Mouse (Mus musculus) spleen, embryonic (tissue): ENCODE data around the gene Cdk1.
"Not testable (repeated sequence)": the region's sequence is repeated elsewhere in the genome, so short reads cannot be mapped to it uniquely, and the experiment has no call there.

ENCODE experiments used
- CTCF ChIA-PET: fragments of 350-600 bp; sonication (Branson Sonifier 250); formaldehyde crosslinking; loops from one replicate; lab custom pipeline; 2022; lab: Charles Lee

The Cdk1 gene

DNA sequence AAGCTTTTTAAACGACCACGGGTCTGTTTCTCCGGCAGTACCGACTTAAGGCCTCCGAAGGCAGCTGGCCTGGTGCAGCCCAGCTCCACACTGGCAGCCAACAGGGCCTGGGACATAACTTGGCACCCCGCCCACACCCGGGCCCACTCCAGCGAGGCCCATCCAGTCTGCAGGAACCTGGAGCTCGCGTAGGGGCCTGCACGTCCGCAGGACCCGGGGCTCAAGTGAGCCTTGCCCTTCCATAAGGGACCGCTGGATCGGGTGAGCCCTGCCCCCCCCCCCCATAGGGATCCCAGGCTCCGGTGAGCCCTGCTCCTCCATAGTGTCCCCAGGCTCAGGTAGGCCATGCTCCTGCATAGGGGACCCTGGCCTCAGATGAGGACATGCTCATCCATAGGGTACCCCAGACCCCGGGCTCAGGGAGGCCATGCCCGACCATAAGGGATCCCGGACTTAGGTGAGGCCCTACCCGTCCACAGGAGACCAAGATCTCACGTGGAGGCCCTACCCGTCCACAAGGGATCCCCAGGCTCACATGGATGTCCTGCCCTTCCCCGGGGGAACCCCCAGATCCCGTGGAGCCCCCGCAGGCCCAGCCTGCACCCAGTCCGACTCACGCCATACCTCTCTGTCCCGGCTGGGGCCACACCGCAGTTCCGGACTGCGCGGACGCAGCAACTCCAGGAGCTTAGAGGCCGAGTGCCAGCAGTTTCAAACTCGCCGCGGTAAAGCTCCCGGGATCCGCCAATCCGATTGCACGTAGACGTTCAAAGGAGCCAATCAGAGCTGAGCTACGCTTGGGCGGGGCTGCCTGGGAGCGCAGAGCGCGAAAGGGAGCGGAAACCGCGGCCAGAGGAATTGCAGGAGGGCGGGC lies at the start of gene Cdk1:
Gene Cdk1 (minus strand): TSS at position 727 of the 874 bp plus-strand sequence.
- CTCF ChIA-PET, result interaction anchor here (0.7 kb wide), 1 partner anchor 976 kb away, joined by 5 read pairs; no protein-coding TSS in a partner anchor

DNA sequence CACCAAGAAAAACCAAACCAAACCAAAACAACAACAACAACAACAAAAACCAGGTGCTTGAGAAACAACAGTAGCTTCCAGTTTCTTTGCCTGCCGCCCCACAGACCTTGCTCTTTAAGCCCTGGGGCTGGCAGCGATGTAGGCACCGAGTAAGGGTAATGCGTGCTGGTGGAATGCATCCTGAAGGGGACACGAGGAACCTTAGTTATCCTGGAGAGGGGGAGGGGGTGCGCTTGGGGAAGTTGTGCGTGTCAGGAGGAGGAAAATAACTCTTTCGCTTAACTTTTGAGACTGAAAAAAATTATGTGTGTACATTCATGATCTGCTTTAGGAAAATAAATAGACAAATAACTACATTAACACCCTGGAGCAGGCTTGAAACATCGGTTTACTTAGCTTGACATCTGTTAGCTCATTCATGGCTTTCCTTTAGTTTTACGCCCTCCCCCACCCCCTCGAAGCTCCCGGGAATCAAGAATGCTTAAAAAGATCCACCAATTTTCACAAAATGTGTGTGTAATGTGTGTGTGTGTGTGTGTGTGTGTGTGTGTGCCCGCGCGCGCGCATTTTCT lies 47.2 kb upstream of the Cdk1 start:
- CTCF ChIA-PET, result no interaction called here

DNA sequence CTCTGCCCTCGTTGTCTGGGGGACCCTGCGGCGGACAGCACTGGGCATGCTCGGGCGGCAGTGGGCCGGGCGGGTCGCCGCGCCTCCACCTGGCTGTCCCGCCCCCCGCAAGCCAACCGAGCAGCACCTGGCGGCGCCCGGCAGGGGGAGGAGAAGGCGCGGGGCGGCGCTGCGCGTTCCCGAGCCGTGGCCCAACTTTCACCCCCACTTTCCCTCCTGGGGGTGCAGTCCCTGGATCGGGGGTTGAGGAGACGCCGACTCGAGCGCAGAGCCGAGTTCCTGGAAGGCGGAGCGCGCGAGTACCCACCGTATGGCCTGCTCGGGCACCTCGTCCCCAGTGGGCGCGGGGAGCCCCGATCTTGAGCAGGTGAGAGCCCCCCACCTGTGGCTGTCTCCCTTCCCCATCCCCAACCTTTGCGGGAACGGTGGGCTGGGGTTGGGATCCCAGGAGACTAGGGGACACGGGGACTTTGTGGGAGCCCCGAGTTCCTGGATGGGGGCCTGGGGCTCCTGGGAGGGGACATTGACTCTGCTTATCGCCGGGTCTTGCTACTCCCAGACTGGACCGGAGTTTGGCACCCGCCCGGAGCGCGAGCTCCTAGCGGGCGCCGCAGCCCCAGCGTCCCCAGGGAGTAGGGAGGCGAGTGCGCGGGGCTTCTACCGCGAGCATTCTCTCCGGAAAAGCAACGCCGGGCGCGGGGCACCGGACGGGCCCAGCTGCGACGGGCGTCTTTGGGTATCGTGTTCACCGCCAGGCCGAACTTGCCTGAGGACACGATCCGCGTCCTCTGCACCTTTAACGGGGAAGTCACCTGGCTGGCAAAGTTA lies 46.2 kb upstream of the Cdk1 start, which contains the start of gene Ank3:
Gene Ank3 (plus strand): TSS at position 11 of the 828 bp plus-strand sequence.
- CTCF ChIA-PET, result no interaction called here

DNA sequence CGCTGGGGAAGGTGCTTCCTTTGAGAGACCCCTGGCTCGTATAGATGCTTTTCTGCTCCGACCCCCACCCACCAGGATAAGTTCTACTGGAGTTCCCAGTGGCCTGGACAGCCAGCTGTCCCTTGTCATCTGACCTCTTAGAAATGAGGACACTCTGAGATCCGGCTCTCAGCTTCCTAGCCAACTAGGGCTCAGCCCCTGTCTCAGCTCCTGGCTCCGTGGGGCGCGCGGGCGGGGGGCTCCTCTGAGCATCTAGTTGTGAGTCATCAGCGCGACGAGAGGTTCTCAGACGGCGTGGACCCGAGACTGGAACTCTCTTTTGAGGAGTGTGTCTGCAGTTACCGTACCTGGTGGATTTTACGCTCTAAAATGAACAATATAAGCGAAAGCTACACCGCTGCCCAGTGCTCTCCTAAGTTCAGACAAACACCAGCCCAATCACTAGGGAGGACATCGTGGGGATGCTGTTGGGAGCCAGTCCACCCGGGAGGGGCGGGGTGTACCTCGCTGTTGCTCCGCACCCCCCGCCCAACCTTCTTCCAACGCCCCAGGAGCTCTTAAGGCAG lies 45.5 kb upstream of the Cdk1 start:
- CTCF ChIA-PET, result no interaction called here

DNA sequence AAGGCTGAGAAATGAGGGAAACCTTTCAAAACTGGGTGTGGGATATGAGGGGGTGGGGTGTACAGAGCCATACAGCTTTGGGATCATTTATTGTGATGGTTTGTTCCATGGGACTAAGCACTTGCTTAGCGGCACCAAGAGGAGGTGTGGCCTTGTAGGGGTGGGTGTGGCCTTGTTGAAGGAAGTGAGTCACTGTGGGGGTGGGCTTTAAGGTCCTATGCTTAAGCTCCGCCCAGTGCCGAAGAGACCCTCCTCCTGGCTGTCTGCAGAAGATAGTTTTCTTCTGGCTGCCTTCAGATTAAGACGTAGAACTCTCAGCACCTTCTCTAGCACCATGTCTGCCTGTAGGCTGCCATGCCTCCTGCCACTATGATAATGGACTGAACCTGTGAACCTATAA lies 36.8 kb upstream of the Cdk1 start:
- CTCF ChIA-PET, result no interaction called here

DNA sequence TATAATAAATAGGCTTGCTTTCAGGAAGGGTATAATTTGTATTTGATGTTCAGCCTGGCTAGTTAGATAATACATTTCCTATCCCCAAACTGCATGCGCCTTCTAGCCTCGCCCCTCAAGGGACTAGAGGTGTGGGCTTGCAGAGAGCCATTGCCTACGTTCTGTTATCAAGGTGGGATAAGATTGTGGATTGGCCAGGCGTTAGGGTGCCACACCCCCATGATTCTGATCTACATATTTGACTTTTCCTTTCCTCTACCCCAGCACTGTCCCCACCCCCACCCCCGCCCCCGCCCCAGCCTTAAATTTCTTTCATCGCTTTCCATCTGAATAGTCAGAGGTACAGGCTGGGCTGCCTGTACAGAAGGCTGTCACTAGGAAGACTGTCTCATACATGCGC lies 34.0 kb upstream of the Cdk1 start:
- CTCF ChIA-PET, result no interaction called here

DNA sequence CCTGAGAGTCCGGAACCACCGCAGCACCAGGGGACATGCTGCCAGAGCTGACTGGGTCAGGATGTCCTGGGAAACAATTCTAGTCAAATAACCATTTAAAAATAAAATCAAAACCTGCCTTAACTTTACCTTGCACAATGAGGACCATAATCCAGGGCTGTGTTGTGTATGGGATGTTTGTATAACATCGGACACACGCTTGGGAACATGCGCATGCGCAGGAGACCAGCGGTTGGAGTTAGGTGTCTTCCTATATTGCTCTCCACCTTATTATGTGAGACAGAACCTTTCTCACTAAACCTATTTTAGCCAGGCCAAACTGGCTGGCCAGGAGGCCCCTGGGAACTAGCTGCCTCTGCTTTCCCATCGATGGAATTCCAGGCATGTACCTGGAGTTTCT lies 32.4 kb upstream of the Cdk1 start:
- CTCF ChIA-PET, result no interaction called here

DNA sequence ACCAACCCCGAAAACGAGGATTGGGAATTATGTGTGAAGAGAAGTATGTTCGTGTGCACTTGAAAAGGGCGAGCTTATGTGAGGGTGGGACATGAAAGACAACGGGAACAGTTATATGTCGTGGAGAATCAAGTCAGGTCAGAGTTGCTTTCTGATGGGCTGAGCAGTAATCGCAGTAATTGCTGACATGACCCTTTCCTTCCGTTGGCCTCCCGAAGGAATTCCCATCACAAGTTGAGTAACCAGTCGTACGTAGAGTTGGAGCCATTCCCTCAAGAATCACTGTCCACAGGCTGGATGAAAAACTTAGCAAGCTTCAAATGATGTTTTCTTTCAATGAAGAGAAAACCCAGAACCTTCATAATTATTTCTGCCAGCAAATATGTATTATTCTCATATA lies 31.9 kb upstream of the Cdk1 start:
- CTCF ChIA-PET, result no interaction called here

DNA sequence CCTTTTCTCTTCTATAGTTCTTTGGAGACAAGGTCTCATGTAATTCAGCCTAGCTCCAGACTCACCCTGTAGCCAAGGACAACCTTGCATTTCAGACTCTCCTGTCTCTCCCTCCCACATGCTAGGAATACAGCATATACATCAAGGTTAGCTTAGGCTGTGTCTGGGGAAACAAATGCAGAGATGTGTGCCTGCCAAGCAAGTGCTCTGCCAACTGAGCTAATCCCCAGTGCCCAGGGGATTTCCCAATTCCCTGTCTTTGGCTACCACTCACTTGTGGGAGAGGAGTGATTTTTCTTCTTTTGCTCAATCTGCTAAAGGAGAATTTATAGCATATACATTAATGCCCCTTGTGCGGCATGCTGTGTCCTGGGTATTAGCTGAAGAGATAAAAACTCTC lies 30.4 kb upstream of the Cdk1 start:
- CTCF ChIA-PET, result no interaction called here

DNA sequence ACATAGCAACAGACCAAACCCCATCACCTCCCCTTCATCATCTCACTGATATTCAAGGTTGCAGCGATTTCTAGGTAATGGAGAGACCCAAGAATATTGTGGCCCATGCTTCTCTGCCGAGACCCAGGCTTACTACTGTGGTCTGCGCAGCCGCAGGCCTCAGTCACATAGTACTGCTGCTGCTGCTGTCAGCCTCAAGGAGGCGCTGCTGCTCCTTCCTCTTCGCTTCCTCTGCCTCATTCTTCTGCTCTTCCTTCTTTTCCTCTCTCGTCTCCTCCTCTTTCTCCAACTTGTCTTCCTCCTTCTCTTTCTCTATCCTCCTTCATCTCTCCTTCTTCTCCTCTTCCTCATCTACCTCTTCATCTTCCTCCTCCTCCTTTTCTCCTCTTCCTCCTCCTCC lies 22.4 kb upstream of the Cdk1 start:
- CTCF ChIA-PET, result no interaction called here

DNA sequence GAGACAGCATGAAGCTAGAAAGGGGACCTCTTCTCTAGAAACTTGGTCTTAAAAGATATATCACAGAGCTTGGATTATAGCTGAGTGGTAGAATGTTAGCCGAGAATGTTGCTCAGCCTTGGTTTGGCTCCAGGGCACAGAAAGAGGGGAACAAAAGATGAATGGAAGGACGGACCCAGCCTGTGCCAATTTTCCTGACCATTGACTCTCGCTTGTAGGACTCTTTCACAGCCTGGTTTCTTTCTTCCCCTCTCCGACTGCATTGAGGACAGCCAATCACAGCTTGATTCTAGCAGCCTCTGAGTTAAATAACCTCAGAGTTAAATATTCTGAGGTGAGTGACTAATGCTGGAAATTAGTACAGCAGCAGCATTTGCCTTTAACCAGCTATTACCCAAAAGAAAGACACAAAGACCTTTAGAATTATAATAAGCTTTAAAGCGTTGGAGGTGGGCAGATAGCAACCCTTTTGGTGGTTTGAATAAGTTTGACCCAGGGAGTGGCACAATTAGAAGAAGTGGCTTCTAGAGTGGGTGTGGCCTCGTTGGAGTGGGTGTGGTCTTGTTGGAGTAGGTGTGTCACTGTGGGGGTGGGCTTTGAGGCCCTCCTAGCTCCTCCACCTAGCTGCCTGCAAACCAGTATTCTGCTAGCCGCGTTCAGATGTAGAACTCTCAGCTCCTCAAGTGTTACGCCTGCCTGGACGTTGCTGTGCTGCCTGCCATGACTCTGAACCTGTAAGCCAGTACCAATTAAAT lies 21.2 kb upstream of the Cdk1 start:
- CTCF ChIA-PET, result no interaction called here

DNA sequence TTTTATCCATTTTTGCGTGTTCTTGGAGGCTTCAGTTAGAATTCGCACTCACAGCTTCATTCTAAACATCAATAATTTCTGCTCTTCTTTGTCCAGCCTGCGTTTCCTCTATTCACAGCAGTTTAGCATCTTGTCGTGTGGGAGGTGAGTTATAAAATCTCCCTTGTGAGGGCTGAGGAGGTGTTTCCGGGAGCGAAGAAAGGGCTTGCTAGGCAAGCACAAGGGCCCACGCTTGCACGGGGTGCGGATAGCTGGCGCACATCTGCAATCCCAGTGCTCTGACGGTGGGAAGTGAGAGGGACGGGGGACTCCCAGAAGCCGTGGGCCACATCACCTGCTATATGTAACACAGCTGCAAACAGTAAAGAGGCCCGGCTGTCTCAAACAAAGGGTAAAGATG lies 19.3 kb upstream of the Cdk1 start:
- CTCF ChIA-PET, result no interaction called here

DNA sequence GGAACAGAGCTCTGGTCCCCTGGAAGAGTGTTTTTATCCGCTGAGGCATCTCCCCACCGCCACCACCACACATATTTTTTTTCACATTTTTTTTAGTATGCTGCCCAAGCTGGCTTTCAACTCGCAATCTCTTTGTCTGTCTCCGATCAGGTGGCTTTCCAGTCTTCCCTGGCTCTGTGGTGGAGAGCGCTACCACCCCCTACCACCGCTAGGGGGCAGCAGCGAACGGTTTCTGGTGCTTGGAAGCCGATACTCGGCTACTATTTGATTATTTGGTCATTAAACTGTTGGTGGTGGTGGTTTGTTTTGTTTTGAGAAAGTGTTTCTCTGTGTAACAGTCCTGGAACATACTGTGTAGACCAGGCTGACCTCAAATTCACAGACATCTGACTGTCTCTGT lies 18.7 kb upstream of the Cdk1 start:
- CTCF ChIA-PET, result no interaction called here

DNA sequence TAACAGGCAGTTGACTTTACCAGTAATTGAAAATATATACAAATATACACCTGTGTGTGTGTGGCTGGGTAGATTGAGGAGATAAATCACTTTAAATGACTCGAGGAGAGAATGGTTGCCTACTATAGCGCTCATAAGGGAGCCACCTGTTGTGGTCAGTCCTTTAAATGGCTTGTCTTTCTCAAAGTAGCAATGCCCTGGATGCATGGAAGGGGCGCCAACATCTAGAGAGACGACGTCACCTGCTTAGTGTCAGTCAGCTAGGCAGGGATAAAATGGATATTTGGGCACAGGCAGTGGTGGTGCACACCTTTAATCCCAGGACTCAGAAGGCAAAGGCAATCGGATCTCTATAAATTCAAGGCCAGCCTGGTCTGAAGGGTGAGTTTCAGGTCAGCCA lies 16.6 kb upstream of the Cdk1 start:
- CTCF ChIA-PET, result no interaction called here

DNA sequence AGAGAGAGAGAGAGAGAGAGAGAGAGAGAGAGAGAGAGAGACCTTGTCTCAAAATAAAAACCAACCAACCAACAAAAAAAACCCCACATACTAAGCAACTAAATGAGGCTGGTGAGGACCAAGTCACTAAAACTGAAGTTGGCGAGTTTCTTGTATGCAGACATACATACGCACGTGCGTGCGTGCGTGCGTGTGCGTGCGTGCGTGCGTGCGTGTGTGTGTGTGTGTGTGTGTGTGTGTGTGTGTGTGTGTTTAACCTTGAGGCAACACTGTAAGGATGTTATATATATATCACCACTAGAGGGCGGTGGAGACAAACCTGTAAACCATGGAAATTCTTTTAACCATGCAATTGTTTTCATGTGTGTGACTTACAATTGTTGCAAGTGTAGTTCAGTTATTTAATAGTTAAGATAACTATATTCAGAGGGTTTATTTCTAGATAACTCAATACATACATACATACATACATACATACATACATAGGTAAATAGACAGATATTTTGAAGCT lies 14.2 kb upstream of the Cdk1 start:
- CTCF ChIA-PET, result no interaction called here

DNA sequence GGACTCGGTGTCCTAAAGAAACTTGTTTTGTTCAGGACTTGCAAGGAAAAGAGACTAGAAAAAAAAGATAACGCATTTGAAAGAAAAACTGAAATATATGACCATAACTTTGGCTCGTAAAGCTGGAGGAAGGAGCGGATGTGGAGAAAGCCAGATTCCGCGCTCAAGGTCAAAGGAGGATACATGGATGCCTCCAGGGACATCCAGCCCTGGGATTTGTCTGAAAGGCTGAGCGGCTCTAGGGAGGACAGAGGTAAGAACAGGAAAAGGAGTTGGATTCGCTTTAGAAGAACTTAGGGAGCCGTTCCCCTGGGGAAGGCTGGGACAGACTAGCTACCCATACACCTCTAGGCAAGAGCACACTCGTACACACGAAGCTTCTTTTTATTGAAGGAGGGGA lies 13.5 kb upstream of the Cdk1 start:
- CTCF ChIA-PET, result interaction anchor here (0.6 kb wide), 2 partner anchors 60 to 298 kb away, joined by 3 to 5 read pairs; no protein-coding TSS in a partner anchor

DNA sequence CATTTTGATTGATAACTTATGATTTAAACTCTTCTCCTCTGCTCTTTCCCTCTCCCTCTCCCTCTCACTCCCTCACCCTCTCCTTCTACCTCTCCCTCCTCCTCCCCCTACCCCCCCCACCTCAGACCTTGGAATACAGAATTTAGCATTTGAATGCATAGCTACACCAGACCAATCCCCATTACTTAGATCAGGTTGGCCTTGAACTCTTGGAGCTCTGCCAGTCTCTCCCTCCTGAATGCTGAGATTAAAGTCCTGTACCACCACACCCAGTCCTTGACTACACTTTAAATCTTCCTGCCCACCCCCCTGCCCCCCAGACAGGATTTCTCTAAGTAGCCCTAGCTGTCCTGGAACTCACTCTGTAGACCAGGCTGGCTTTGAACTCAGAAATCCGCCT lies 6.9 kb upstream of the Cdk1 start:
- CTCF ChIA-PET, result no interaction called here

DNA sequence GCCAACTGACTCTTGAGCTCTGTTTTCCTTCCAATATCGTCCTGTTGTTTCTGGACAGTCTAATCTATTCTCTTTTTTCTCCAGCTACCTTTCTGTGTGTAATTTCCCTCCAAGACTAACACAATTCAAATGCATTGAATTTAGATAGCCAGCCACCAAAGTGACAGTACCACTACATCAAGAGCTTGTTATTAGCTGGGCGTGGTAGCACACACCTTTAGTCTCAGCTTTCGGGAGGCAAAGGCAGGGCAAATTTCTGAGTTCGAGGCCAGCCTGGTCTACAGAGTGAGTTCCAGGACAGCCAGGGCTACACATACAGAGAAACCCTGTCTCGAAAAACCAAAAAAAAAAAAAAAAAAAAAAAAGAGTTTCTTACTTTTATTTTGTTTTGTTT lies 345 bp upstream of the Cdk1 start:
- CTCF ChIA-PET, result not testable (repeated sequence)

DNA sequence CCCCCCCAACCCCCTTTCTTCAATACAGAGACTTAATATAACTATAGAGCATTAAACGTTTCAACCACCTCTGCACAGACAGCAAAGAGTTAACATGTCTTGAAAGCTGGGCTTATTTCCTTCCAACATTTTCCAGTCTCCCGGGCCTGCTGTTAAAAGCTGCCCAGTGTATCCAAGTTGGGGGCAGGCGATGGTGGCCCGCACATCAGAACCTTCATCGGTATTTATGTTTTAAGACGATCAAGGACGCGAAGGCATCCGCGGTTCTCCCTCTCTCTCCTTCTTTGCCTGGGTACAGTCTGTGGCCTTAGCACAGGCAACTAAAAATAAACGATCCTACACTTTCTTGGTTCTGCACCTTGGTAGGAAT lies 911 bp downstream of the Cdk1 start:
- CTCF ChIA-PET, result interaction anchor here (0.7 kb wide), 1 partner anchor 976 kb away, joined by 5 read pairs; no protein-coding TSS in a partner anchor

DNA sequence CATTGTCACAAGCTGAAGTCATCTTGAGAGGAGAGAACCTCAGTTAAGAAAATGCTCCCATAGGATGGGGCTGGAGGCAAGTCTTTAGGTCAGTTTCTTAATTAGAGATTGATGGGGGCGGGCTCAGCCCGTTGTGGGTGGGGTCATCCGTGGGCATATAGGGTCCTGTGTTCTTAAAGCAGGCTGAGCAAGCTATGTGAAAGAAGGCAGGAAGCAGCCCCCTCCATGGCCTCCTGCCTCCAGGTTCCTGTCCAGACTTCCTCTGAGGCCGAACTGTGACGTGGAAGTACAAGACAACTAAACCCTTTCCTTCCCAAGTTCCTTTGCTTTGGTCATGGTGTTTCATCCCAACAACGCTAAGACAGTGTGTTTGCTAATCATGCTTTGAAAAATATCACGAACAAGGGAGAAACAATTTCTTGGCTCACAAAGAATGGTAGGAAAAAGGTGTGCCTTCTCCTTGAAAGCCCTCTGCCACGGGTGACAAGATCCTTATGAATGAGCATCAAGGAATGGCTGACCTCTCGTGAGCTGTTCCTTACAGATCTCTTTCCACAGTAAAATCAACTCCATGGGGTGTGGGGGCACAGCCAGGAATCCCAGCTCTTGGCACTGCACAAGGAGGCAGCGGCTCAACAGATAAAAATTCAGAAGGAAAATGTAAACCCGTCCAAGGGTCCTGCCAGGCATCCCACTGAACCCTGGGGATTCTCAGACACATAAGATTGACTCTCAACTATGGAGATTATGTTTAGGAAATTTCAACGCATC lies 1.5 kb downstream of the Cdk1 start:
- CTCF ChIA-PET, result no interaction called here
